Mouse (Mus musculus) lung, postnatal 0 days (tissue): ENCODE data around the gene Dnajb7.

Experiments used
- CTCF ChIP-seq: IDR thresholded peaks from 2 replicates; pipeline ENCODE4 v1.5.1; 2016; ENCODE audit warnings: antibody characterized with exemption, mild to moderate bottlenecking
- EP300 ChIP-seq: IDR thresholded peaks from 2 replicates; pipeline ENCODE4 v1.6.1; 2016; ENCODE audit warnings: antibody characterized with exemption, mild to moderate bottlenecking, control low read depth

DNA sequence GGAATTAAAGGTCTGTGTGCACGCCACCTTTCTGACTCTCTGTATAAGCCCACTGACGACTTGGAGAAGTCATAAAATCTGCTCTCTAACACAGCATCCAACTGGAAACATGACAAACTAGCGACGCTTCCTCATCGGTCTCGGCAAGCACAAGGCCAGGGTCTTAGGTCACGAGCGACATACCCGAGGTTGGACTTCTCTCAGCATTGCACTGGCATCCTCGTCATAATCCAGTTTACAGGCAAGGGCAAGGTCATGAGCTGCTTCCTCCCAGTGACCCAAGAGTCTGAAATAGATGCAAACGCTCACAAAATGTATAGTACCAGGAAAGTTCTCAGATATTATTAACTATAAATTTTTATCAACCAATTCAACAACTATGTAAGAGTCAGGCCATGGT lies 33.5 kb downstream of the Dnajb7 start:
- TF ChIP-seq CTCF, result no peak
- TF ChIP-seq EP300, result no peak
